Mouse (Mus musculus) thymus, postnatal 14 days (tissue): ENCODE data around the gene Clint1.
A peak's percentile ranks its signal among the peaks of the same experiment; 100 is the strongest.

Experiments used
- DNase-seq: peaks from one replicate; pipeline ENCODE4 v3.0.0; 2021

Clint1 gene

GRCm38 (mm10) chr11:45851516-45852123 lies at the start of gene Clint1:
Clint1 (plus strand) TSS chr11:45852051.
- peak; percentile 92 for DNase-seq

- DNase-seq: no peak
Observed at GRCm38 (mm10) chr11:45804068-45804467, 47.8 kb upstream of the Clint1 start.

- DNase-seq: no peak
Observed at GRCm38 (mm10) chr11:45805312-45805772, 46.5 kb upstream of the Clint1 start.

GRCm38 (mm10) chr11:45805810-45806209 lies 46.0 kb upstream of the Clint1 start:
- DNase-seq: no peak

GRCm38 (mm10) chr11:45806264-45806663 lies 45.6 kb upstream of the Clint1 start:
- no peak for DNase-seq

- no peak for DNase-seq
Observed at GRCm38 (mm10) chr11:45806809-45807208, 45.0 kb upstream of the Clint1 start.

- DNase-seq: no peak
Observed at GRCm38 (mm10) chr11:45807820-45808219, 44.0 kb upstream of the Clint1 start.

GRCm38 (mm10) chr11:45809424-45809823 lies 42.4 kb upstream of the Clint1 start:
- DNase-seq: no peak

GRCm38 (mm10) chr11:45810056-45810455 lies 41.8 kb upstream of the Clint1 start:
- DNase-seq: no peak

GRCm38 (mm10) chr11:45810805-45811204 lies 41.0 kb upstream of the Clint1 start:
- DNase-seq: no peak

- DNase-seq: no peak
Observed at GRCm38 (mm10) chr11:45815603-45816002, 36.2 kb upstream of the Clint1 start.

GRCm38 (mm10) chr11:45816712-45817111 lies 35.1 kb upstream of the Clint1 start:
- no peak for DNase-seq

- no peak for DNase-seq
Observed at GRCm38 (mm10) chr11:45817996-45818395, 33.9 kb upstream of the Clint1 start.

GRCm38 (mm10) chr11:45820930-45821329 lies 30.9 kb upstream of the Clint1 start:
- DNase-seq: no peak

GRCm38 (mm10) chr11:45830112-45830511 lies 21.7 kb upstream of the Clint1 start:
- DNase-seq: no peak

GRCm38 (mm10) chr11:45830743-45831310 lies 21.0 kb upstream of the Clint1 start:
- DNase-seq: no peak

- DNase-seq: no peak
Observed at GRCm38 (mm10) chr11:45831476-45832143, 20.2 kb upstream of the Clint1 start.

- DNase-seq: no peak
Observed at GRCm38 (mm10) chr11:45835625-45836255, 16.1 kb upstream of the Clint1 start.

- no peak for DNase-seq
Observed at GRCm38 (mm10) chr11:45837257-45837817, 14.5 kb upstream of the Clint1 start.

GRCm38 (mm10) chr11:45838450-45838849 lies 13.4 kb upstream of the Clint1 start:
- no peak for DNase-seq

GRCm38 (mm10) chr11:45840332-45840731 lies 11.5 kb upstream of the Clint1 start:
- no peak for DNase-seq

- DNase-seq: no peak
Observed at GRCm38 (mm10) chr11:45846008-45846407, 5.8 kb upstream of the Clint1 start.

GRCm38 (mm10) chr11:45847548-45847947 lies 4.3 kb upstream of the Clint1 start:
- peak; percentile 44 for DNase-seq
